Mouse (Mus musculus) monocyte, adult 2 months (primary cell): ENCODE results near the gene Tmem223.

Source experiments
- DNase-seq, 2 experiments: peaks; one replicate each; pipeline ENCODE4 v3.0.0; 2022; ENCODE audit warnings: low spot score in 2 of 2, low read depth in 1 of 2

Tmem223 gene

GRCm38 (mm10) chr19:8742176-8742575, 28.6 kb upstream of the Tmem223 start:
- DNase-seq = no peak

DNA sequence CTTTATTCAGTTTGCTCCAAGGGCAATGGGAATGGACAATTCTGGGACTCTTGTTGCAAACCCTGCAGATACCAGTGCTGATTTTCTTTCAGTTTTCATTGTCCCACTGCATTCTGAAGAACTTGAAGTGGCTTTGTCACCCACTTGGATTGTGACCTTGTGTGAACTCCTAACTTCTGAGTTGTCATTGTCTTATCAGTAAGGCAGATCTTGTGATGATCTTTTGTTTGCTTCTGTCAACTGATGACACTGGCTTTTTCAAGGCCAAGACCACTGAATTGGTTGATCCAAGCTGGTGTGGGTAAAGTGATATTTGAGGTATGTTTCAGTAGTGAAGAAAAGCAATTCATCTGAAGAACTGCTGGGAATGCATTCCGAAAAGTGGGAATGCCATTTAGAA, 25.4 kb upstream of the Tmem223 start:
- no peak for DNase-seq

GRCm38 (mm10) chr19:8747368-8747767, 23.4 kb upstream of the Tmem223 start:
- no peak for DNase-seq

DNA sequence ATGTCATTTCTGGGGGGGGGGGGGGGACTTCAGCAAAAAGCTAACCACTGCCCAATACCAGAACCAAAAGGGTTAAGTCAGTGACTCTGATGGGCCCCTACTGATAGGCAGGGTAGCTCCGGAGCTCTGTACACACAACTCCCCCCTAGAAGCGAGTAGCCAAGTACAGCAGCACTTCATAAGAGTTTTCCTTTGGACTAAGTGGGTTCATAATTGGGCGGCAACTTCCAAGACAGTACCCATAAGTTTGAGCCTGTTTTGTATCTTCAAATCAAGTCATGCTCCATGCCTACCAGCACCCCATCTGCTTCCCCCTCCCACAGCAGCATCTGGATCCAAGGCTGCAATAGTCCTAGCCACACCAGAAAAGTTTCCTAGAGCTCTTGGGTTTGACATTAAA, 15.1 kb upstream of the Tmem223 start:
- DNase-seq = no peak

GRCm38 (mm10) chr19:8756635-8757387, 14.0 kb upstream of the Tmem223 start, which contains the start of gene Nxf1:
TSS of gene Nxf1 (plus strand) at chr19:8757073.
- DNase-seq = peak; percentile 62 to 86

GRCm38 (mm10) chr19:8757471-8757998, 13.3 kb upstream of the Tmem223 start:
- no peak for DNase-seq

GRCm38 (mm10) chr19:8758899-8759298, 11.9 kb upstream of the Tmem223 start:
- no peak for DNase-seq

- DNase-seq = no peak
Measured at GRCm38 (mm10) chr19:8760757-8761156, 10.0 kb upstream of the Tmem223 start.

DNA sequence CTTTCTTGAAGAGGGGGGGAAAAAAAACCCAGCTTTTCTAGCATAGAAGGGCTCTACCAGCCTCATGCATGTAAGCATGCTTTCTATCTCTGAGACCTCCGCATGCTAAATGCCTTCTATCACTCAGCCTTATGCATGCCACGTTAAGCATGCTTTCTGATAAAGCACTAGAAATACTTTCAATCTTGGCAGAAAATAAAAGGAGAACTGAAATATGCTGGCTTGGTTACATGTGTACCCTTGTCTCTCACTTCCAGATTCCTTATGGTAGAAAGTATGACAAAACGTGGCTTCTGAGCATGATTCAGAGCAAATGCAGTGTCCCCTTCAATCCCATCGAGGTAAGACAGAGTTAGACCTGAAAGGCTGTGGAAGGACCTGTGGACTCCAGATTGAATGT, 7.5 kb upstream of the Tmem223 start:
- no peak for DNase-seq

DNA sequence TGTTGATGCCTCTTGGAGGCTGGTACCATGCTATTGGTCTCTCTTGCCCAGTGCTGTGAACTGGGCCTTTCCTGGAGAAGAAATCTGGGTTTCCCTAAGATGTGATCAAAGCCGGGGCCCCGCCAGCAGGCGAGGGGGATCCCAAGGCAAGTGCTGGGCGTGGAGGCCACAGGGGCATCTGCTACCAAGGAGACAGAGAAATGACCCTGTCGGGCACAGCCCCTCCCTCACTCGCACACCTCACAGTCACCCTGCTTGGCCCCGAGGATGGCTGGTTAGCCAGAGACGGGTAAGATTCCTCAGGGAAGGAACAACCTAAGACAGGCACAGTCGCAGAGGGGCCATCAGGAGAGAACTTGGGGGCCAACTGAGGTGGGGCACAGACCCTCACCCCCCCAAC, 5.2 kb upstream of the Tmem223 start:
- no peak for DNase-seq

GRCm38 (mm10) chr19:8772996-8773395, 2.2 kb downstream of the Tmem223 start:
- no peak for DNase-seq

DNA sequence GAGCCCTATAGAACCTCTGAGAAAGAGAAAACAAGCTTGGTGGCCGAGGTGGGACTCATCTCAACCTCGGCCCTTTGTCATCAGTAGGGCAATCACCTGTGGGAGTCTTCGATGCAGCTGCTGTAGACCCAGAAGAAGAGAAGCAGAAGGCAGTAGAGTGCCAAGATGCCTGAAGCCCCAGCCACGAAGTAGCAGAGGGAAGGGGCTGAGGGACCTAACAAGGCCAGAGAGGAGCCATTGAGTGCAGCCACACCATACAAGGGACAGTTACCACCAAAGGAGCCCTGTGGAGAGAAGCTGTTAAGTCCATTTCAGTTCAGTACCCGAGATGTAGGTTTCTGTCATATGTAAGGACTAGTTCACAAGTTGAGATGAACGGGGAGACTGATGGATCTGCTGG, 2.6 kb downstream of the Tmem223 start:
- DNase-seq = no peak

GRCm38 (mm10) chr19:8774086-8774835, 3.5 kb downstream of the Tmem223 start, which contains the start of gene Tmem179b:
TSS of gene Tmem179b (minus strand) at chr19:8774467.
- DNase-seq = peak; percentile 87 to 95

DNA sequence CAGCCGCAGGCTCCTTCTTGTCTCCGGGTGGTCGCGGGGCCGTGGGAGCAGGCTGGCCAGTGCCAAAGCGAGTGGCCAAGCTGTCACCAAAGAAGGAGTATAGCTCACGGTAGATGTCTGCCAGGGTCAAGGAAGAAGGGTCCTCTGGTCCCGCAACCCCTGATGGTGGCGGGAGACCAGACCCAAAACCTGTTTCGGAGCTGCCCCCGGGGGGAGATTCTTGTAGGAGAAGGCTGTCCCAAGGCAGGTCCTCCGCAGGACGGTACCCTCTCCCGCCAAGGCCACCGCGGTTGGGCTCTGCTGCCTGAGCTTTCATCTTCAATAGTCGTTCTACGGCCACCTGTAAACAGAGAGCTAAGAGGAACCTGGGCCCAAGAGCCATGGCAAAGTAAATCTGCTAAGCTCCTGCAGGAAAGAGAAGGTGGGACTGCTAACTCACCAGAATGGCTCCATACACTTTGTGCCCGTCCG, 4.2 kb downstream of the Tmem223 start:
- no peak for DNase-seq

DNA sequence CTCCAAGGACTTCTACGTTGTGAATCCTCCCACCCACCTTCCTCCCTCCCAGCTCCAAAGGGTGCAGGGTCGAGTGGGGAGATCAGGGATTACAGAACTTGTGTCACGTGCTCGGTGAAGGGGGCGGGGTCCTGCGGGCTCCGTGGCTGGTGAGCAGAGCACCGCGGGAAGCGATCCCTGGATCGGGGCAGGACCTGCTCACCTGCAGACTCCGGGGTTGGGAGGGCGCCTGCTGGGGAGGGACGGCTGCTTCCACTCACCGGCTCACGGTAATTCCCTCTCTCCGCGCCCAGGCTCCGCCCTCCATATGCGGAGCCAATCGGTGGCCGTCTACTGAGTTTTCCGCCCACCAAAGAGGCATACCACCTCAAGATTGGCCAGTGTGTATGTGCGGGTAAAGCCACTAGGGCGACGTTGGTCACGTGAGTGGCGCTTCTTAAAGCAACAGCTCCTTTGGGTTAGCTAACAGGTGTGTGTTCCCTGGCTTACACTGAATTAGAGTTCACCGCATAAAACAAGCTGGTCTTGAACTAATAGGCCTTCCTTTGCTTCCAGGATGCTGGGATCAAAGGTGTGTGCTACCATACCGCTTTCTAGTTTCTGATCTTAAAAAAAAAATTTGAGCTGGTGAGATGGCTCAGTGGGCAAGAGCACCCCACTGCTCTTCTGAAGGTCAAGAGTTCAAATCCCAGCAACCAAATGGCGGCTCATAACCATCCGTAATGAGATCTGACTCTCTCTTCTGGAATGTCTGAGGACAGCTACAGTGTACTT, 15.4 kb downstream of the Tmem223 start, which contains the start of gene Taf6l:
TSS of gene Taf6l (minus strand) at position 410 of the 774 bp plus-strand sequence.
- DNase-seq = peak; percentile 75 to 82

- DNase-seq = no peak
Measured at GRCm38 (mm10) chr19:8788521-8788920, 17.7 kb downstream of the Tmem223 start.

- no peak for DNase-seq
Measured at GRCm38 (mm10) chr19:8789171-8789570, 18.4 kb downstream of the Tmem223 start.

DNA sequence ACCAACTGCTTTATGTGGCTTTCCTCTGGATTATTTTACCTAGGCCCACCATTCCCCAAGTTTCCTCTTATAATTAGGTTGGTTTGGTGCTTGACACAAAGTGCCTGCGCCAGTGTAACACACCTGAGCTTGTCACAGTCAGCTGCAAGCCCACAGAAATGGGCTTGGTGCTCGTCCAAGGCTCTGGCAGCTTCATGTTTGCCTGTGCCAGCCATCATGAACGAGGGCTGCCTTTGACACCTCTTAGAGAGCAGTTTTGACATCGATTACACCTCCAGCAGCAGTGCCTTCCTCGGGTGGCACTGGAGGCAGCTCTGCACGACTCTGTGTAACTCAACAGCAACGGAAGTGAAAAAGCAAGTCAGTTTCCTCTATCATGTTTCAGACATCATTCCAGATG, 19.4 kb downstream of the Tmem223 start:
- no peak for DNase-seq

DNA sequence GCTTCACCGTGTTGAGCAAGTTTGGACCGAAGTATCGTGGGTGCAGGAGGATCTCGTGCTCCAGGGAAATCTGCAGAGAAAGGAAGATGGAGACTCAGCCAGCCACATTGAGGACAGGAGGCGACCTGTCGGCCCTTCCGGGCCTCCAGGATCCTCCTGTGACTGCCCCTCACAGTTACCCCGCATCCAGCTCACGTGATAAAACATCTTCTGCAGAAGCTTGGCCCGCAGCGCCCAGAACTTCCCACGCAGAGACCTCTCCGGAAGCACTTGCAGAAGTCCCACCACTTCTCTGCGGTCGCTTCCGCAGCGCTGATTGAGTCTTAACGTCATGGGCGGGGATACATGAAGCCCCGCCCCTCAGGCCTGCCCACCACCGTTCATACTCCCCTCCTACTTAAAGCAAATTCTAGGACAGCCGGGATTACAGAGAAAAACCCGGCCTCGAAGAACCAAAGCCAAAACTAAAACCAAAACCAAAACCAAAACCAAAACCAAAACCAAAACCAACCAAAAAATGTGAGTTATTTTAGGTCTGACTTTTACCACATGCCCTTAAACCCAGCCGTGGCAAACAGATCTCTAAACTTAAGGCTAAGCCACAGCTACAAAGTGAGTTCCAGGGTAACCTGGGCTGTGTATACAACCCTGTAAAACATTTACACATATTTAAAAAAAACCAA, 27.6 kb downstream of the Tmem223 start, which contains the start of gene Polr2g:
TSS of gene Polr2g (minus strand) at position 314 of the 683 bp plus-strand sequence.
- peak; percentile 53 to 81 for DNase-seq

DNA sequence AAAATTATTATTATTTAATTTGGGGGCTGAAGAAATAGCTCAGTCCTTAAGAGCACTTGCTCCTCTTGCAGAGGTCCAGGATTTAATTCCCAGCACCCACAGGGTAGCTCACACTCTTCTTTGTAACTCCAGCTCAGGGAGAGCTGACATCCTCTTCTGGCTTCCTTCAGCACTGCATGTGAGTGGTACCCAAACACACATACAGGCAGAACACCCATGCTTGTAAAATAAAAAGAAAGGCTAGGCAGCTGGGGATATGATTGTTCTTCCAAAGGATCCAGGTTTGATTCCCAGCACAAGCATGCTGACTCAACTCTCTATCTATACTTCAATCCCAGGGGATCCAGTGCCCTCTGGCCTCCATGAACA, 28.1 kb downstream of the Tmem223 start:
- no peak for DNase-seq
